In genomic region chr1:43722459-43722858, GRCm38 (mm10) we compare ENCODE assay signal across 25 mouse cellular contexts. TPM values are rescaled to one million over a fixed set of nuclear protein-coding genes. Genes with fewer than 3 reads are reported as not detected.
"Had no signal": no experiment of that assay in that cellular context is flagged by ENCODE, and none has a peak within 500 bp of the region (broad histone marks: within the 10 kb centered on the region; RNA-seq: fewer than 3 reads in every experiment).

No protein-coding gene starts in this region.

- DNase-seq: cerebellum, adult 9-10 months; cerebellum, adult 9-11 months; cerebellum, postnatal 10 days; cerebellum, postnatal 14 days; cerebellum, postnatal 25 days; cerebellum, postnatal 36 days; embryo, embryonic 11 days; forebrain, postnatal 0 days; gastrocnemius, adult 2 months; gastrocnemius, postnatal 10 days; gastrocnemius, postnatal 14 days; gastrocnemius, postnatal 25 days; gastrocnemius, postnatal 36 days; heart, adult 11 months; heart, adult 18-20 months; heart, adult 2 months had no signal

- H3K36me3 ChIP-seq: embryonic facial prominence, embryonic 10.5 days; embryonic facial prominence, embryonic 12.5 days; embryonic facial prominence, embryonic 13.5 days; embryonic facial prominence, embryonic 15.5 days; forebrain, embryonic 10.5 days; forebrain, embryonic 12.5 days; forebrain, embryonic 15.5 days had no signal

- H3K4me2 ChIP-seq: embryonic facial prominence, embryonic 12.5 days; embryonic facial prominence, embryonic 13.5 days; embryonic facial prominence, embryonic 15.5 days; forebrain, embryonic 12.5 days; forebrain, embryonic 13.5 days; forebrain, embryonic 15.5 days had no signal

- H3K27me3 ChIP-seq: embryonic facial prominence, embryonic 12.5 days; embryonic facial prominence, embryonic 13.5 days; embryonic facial prominence, embryonic 15.5 days; forebrain, embryonic 12.5 days; forebrain, embryonic 13.5 days; forebrain, embryonic 15.5 days had no signal

- H3K4me3 ChIP-seq: embryonic facial prominence, embryonic 10.5 days; embryonic facial prominence, embryonic 12.5 days; embryonic facial prominence, embryonic 13.5 days; embryonic facial prominence, embryonic 15.5 days; erythroblast, embryonic 14.5 days; forebrain, embryonic 10.5 days; forebrain, embryonic 12.5 days; forebrain, embryonic 13.5 days; forebrain, embryonic 15.5 days; gastrocnemius, adult 2 months; heart, adult 2 months had no signal

RNA-seq across cellular contexts. Expression of gene 1500015O10Rik, which starts 7.9 kb away (rescaled TPM):
- polyA plus RNA-seq: embryonic facial prominence, embryonic 10.5 days; erythroblast, embryonic 14.5 days had no signal
